Mouse (Mus musculus): ENCODE data around the gene Rasal1. TPM values are rescaled to one million over a fixed set of nuclear protein-coding genes. Genes with fewer than 3 reads are reported as not detected.
A peak's percentile ranks its signal among the peaks of the same experiment; 100 is the strongest.

Gene Rasal1
- polyA plus RNA-seq, 1 experiment from 2014 or later = 0.08 TPM

DNA sequence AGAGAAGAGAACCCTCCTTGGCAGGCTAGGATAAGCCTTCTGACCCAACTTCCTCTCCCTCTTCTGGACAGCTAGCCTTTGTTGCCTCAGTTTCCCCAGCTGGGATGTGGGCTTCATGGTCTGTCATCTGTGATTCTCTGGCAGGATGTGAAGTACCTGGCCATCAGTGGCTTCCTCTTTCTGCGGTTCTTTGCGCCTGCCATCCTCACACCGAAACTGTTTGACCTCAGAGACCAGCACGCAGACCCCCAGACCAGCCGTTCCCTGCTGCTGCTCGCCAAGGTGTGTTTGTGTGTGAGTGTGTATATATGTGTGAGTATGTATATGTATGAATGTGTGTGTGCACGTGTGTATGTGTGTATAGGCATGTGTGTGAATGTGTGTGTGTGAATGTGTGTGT is 21.5 kb downstream of the Rasal1 start:
- Histone ChIP-seq H3K27ac (replicated peaks) (no peak overlapping the region), H3K27me3 (ENCODE audit: control insufficient read depth, insufficient read depth, low read length) (no peaks in the 10 kb centered on the region), H3K4me1 (replicated peaks; ENCODE audit: control insufficient read depth, insufficient read depth) (no peaks in the 10 kb centered on the region), H3K4me3 (ENCODE audit: low read depth, low read length) (no peak overlapping the region), H3K9me3 (ENCODE audit: control insufficient read depth, low read length) (no peaks in the 10 kb centered on the region), H3K36me3 (ENCODE audit: control insufficient read depth, insufficient read depth, low read length) (no peaks in the 10 kb centered on the region), H3K9ac (ENCODE audit: low read length) (no peak overlapping the region), H3K4me2 (replicated peaks; ENCODE audit: low read depth) (no peak overlapping the region)
- no peak for TF ChIP-seq EP300 (optimal IDR thresholded peaks at IDR 0.05)
- no peak for TF ChIP-seq CTCF (IDR thresholded peaks at IDR 0.05; ENCODE audit: low read depth)
- no peak for DNase-seq (ENCODE audit: low spot score)
- no peak for ATAC-seq (ENCODE audit: low FRiP score, low TSS enrichment)
- 83% methylated on average over 7 of the region's 7 CpGs for WGBS

- TF ChIP-seq CTCF (IDR thresholded peaks at IDR 0.05; ENCODE audit: low read depth) (no peak), EP300 (optimal IDR thresholded peaks at IDR 0.05) (no peak)
- no peaks in the 10 kb centered on the region for H3K4me1 ChIP-seq (replicated peaks; ENCODE audit: control insufficient read depth, insufficient read depth)
- H3K4me2 ChIP-seq (replicated peaks; ENCODE audit: low read depth) = no peak overlapping the region
- WGBS = 69% methylated on average over 3 of the region's 3 CpGs
- ATAC-seq (ENCODE audit: low FRiP score, low TSS enrichment) = no peak
- no peak overlapping the region for H3K9ac ChIP-seq (ENCODE audit: low read length)
- no peak overlapping the region for H3K27ac ChIP-seq (replicated peaks)
- H3K4me3 ChIP-seq (ENCODE audit: low read depth, low read length) = no peak overlapping the region
- H3K27me3 ChIP-seq (ENCODE audit: control insufficient read depth, insufficient read depth, low read length) = no peaks in the 10 kb centered on the region
- H3K36me3 ChIP-seq (ENCODE audit: control insufficient read depth, insufficient read depth, low read length) = no peaks in the 10 kb centered on the region
- H3K9me3 ChIP-seq (ENCODE audit: control insufficient read depth, low read length) = no peaks in the 10 kb centered on the region
- no peak for DNase-seq (ENCODE audit: low spot score)
Observed at GRCm38 (mm10) chr5:120671865-120672264, 23.3 kb downstream of the Rasal1 start.

DNA sequence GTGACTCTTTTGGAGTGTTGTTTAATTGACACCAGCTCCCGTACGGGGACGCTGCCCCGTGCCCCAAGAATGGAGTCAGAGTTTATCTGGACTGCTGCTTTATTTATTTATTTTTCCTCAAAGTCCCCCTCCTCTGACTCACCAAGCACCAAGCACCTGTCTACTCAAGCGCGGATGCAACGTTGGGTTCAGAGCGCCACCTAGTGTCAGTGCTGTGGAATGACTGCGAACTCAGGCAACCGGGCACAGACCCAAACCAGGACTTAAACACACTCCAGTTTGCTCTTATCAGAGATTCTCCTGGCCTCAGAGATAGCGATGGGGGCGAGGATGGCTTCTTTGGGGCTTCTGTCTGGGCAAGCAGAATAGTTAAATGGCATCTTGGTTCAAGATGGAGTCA is 25.0 kb downstream of the Rasal1 start:
- no peak for TF ChIP-seq EP300 (optimal IDR thresholded peaks at IDR 0.05)
- TF ChIP-seq CTCF (IDR thresholded peaks at IDR 0.05; ENCODE audit: low read depth) = peak; percentile 87
- no peak overlapping the region for H3K4me3 ChIP-seq (ENCODE audit: low read depth, low read length)
- H3K27me3 ChIP-seq (ENCODE audit: control insufficient read depth, insufficient read depth, low read length) = no peaks in the 10 kb centered on the region
- H3K36me3 ChIP-seq (ENCODE audit: control insufficient read depth, insufficient read depth, low read length) = no peaks in the 10 kb centered on the region
- ATAC-seq (ENCODE audit: low FRiP score, low TSS enrichment) (no peak), DNase-seq (ENCODE audit: low spot score) (peak; percentile 68)
- no peaks in the 10 kb centered on the region for H3K9me3 ChIP-seq (ENCODE audit: control insufficient read depth, low read length)
- no peaks in the 10 kb centered on the region for H3K4me1 ChIP-seq (replicated peaks; ENCODE audit: control insufficient read depth, insufficient read depth)
- no peak overlapping the region for H3K4me2 ChIP-seq (replicated peaks; ENCODE audit: low read depth)
- H3K27ac ChIP-seq (replicated peaks) = no peak overlapping the region
- no peak overlapping the region for H3K9ac ChIP-seq (ENCODE audit: low read length)
- 3% methylated on average over 12 of the region's 12 CpGs for WGBS

DNA sequence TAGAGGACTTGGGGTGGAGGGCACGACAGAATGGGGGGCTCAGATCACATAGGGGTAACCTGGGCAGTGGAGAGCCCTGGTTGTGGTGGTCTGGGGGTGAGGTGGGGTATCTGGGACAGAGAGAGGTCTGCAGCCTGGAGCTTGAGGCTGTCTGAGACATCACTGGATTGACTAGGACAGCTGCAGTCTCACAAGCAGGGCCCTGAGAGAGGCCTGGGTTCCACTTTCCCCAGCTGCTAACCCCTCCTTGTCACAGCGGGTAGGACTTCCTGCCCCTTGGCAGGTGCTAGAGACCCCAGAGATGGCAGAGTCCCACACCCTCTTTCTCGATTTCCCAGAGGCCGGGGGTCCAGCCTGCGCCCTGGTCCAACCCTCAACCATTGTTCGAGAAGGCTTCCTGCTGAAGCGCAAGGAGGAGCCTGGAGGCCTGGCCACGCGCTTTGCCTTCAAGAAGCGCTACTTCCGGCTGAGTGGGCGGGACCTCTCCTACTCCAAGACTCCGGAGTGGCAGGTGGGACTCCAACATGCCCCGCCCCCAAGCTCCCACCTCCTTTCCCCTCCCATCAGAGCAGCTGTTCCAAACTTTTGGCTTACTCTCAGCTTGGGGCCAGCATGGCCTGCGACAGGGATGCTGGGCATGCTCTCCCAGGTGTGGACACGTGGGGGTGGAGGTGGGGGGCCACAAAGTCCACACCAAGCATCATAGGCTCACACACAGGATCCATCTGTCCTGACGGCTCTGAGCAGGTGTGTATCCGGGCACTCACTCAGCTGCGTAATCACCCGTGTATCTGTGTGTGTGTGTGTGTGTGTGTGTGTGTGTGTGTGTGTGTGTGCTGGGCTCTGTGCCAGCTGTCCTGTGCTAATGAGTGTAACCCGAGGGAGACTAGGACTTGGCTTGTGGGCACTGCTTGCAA is 25.9 kb downstream of the Rasal1 start:
- 26% methylated on average over 21 of the region's 21 CpGs for WGBS
- no peak overlapping the region for H3K27ac ChIP-seq (replicated peaks)
- DNase-seq (ENCODE audit: low spot score) = peak; percentile 57

DNA sequence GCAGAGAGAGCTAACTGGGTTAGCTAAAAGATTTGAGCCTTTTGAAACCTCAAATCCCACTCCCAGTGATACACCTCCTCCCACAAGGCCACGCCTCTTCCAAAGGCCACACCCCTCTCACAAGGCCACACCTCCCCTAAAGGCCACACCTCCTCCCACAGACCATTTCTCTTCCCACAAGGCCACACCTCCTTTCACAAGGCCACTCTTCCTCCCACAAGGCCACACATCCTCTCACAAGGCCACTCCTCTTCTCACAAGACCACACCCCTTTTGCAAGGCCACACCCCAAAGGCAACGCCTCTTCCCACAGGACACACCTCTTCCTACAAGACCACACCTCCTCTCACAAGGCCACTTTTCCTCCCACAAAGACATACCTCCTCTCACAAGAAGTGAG is 28.9 kb downstream of the Rasal1 start:
- H3K27ac ChIP-seq (replicated peaks) = no peak overlapping the region
- 20% methylated on average over 2 of the region's 2 CpGs for WGBS
- no peak overlapping the region for H3K4me2 ChIP-seq (replicated peaks; ENCODE audit: low read depth)
- H3K9me3 ChIP-seq (ENCODE audit: control insufficient read depth, low read length) = no peaks in the 10 kb centered on the region
- no peak for TF ChIP-seq EP300 (optimal IDR thresholded peaks at IDR 0.05)
- no peak for TF ChIP-seq CTCF (IDR thresholded peaks at IDR 0.05; ENCODE audit: low read depth)
- H3K27me3 ChIP-seq (ENCODE audit: control insufficient read depth, insufficient read depth, low read length) = peaks cover 3% of the 10 kb centered on the region; the same call in 1 of the 2 replicates
- DNase-seq (ENCODE audit: low spot score) (no peak), ATAC-seq (ENCODE audit: low FRiP score, low TSS enrichment) (peak; percentile 22; the same call in 1 of the 2 replicates)
- no peak overlapping the region for H3K9ac ChIP-seq (ENCODE audit: low read length)
- H3K4me3 ChIP-seq (ENCODE audit: low read depth, low read length) = no peak overlapping the region
- no peaks in the 10 kb centered on the region for H3K36me3 ChIP-seq (ENCODE audit: control insufficient read depth, insufficient read depth, low read length)
- no peaks in the 10 kb centered on the region for H3K4me1 ChIP-seq (replicated peaks; ENCODE audit: control insufficient read depth, insufficient read depth)

More for the DNA sequence above, 25.9 kb downstream of the Rasal1 start:
- no peak overlapping the region for H3K4me2 ChIP-seq (replicated peaks; ENCODE audit: low read depth)
- ATAC-seq (ENCODE audit: low FRiP score, low TSS enrichment) = peak; percentile 55
- H3K4me1 ChIP-seq (replicated peaks; ENCODE audit: control insufficient read depth, insufficient read depth) = no peaks in the 10 kb centered on the region
- H3K27me3 ChIP-seq (ENCODE audit: control insufficient read depth, insufficient read depth, low read length) = no peaks in the 10 kb centered on the region
- TF ChIP-seq EP300 (optimal IDR thresholded peaks at IDR 0.05) = no peak
- no peak for TF ChIP-seq CTCF (IDR thresholded peaks at IDR 0.05; ENCODE audit: low read depth)
- H3K4me3 ChIP-seq (ENCODE audit: low read depth, low read length) = no peak overlapping the region
- H3K36me3 ChIP-seq (ENCODE audit: control insufficient read depth, insufficient read depth, low read length) = no peaks in the 10 kb centered on the region
- no peak overlapping the region for H3K9ac ChIP-seq (ENCODE audit: low read length)
- H3K9me3 ChIP-seq (ENCODE audit: control insufficient read depth, low read length) = no peaks in the 10 kb centered on the region

All from stomach, postnatal 0 days (tissue).